Mouse (Mus musculus) c-Kit-positive CD71-positive TER-119-positive erythroid progenitor cells, embryonic 14.5 days (primary cell): ENCODE measurements around the gene Gm10142.
"Not testable (repeated sequence)": the region's sequence is repeated elsewhere in the genome, so short reads cannot be mapped to it uniquely, and the experiment has no call there.

Source experiments
- DNase-seq: peaks from one replicate; pipeline ENCODE4 v3.0.0-alpha.2; 2013; ENCODE audit warnings: low spot score

The Gm10142 gene

GRCm38 (mm10) chr10:77715507-77715906, at the start of gene Gm10142:
TSS of gene Gm10142 (plus strand) at chr10:77715807.
- no peak for DNase-seq

DNA sequence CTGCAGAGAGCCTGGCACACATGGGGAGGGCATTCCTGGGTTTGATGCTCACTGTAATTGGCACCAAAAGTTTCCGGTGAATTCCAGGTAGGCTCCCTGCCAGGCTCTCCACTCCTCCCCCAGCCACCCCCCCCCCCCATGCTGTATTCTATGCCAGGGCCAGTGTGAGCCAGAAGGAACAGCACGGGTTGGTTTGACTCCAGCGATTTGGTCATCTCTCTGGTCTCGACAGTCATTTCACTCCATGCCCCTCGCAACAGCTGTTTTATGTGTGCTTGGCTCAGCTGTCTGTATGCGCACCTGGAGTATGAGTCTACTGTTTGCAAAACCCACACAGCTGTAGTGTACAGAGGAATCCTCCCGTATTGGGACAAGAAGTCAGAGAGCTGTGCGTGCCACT, 49.3 kb upstream of the Gm10142 start:
- no peak for DNase-seq

DNA sequence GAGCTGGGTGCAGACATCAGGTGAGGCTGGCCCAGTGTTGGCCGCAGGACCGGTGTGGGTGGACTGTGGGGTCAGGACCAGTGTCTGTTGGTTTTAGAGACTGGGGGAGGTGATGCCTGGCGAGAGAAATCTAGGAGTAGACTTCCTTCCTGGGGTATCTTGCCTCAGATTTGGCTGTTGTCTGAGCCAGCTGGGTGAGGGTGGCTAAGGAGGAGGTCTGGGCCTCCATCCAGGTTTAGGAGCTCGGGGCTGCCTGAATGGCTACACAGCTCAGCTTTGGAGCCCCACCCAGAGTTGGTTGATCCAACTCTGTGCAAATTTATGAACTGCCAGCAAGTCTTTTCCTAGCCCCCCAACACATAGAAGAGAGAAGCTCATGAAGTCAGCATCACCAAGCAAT, 48.2 kb upstream of the Gm10142 start:
- no peak for DNase-seq

GRCm38 (mm10) chr10:77670710-77671109, 44.9 kb upstream of the Gm10142 start:
- DNase-seq: no peak

DNA sequence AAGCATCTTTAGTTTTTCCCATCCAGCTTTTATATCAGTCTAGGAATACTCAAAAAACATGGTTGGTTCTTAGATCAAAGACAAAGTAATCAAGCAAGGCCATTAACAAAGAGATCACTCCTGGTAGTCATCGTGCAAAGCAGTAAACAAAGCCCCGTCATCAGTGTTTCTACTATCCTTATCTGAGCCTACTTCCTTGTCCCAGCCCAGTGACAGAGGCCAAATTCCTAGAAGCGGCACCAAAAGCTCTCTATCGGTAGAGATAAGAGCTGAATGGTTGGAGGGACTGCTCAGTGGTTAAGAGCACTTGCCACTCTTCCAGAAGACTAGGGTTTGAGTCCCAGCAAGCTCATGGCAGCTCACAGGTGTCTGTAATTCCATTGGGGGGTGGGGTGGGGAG, 44.1 kb upstream of the Gm10142 start:
- DNase-seq: peak; percentile 59

DNA sequence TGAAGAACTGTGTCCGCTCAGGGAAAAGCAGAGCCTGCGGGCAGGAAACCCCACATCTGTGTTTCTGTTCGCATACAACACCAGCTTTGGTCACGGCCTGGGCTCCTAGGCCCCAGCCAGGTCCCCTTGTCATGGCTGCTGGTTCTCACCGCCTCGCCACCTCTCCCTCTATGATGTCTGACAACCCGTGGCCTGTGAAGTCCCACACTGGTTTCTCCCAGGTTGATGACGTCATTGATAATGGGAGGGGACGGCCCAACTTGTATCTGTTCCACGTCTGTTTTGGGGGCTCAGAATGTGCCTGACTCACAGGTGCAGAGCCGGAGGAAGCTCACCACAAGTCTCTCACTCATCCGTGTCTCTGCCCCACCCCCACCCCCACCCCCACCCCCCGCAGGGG, 41.8 kb upstream of the Gm10142 start:
- no peak for DNase-seq

- no peak for DNase-seq
These were observed 38.0 kb upstream of the Gm10142 start for GRCm38 (mm10) chr10:77677562-77677961.

GRCm38 (mm10) chr10:77682994-77683393, 32.6 kb upstream of the Gm10142 start:
- DNase-seq: no peak

- DNase-seq: no peak
These were observed 31.4 kb upstream of the Gm10142 start for GRCm38 (mm10) chr10:77684181-77684580.

- no peak for DNase-seq
These were observed 29.5 kb upstream of the Gm10142 start, which contains the start of gene Tspear for GRCm38 (mm10) chr10:77685895-77686664. TSS of gene Tspear (plus strand) at chr10:77686569.

DNA sequence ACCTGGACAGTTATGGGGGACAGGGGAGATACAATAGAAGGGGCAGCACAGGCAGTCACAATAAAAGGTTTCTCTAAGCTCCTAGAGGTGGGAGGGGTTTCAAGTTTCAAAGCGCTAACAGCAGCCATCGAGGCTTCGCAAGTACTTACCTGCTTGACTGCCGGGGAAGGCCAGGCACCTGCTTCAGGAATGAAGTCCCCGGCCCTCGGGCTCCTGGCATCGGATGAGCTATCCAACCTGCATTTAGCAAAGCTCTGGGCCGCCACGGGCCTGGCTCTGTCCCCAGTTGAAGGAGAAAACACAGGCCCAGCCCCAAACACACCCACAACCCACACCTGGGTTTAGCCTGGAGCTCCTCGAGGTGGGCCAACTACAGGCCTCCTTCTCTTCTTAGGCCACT, 28.6 kb upstream of the Gm10142 start:
- no peak for DNase-seq

DNA sequence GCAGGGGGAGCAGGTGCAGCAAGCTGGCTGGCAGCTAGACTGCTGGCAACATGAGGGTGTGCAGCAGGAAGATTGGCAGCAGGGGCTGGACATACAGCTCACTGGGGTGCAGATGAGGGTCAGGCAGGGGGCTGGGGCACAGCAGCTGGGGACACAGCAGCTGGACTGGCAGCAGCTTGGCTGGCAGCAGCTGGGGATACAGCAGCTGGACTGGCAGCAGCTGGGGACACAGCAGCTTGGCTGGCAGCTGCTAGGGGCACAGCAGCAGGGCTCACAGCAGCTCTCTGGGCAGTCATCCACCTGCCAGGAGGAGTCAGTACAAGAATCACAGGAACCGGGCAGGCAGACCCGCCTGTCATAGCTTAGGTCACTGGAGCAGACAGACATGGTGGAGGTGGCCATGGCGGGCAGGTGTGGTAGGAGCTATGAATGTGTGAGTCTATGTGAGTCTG, 25.2 kb upstream of the Gm10142 start, which contains the start of gene Gm19402:
TSS of gene Gm19402 (minus strand) at position 402 of the 452 bp plus-strand sequence.
- not testable (repeated sequence) for DNase-seq

- DNase-seq: no peak
These were observed 18.5 kb upstream of the Gm10142 start, which contains the start of gene Gm9508 for GRCm38 (mm10) chr10:77697133-77697532. TSS of gene Gm9508 (minus strand) at chr10:77697233.

DNA sequence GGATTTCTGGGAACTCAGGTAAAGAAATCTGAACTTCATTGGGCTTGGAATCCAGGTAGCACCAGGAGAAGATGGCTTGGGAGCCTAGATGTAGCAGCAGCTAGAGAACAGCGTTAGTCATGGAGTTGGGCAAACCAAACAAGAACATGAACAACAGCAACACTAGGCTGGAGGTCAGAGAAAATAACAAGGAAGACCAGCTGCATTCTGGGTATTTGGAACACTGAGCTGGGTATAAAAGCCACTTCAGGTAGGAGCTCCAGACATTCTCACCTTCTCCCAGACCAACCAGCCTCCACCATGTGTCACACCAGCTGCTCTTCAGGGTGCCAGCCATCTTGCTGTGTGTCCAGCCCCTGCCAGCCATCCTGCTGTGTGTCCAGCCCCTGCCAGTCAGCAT, 9.3 kb upstream of the Gm10142 start, which contains the start of gene Gm10272:
TSS of gene Gm10272 (plus strand) at position 301 of the 400 bp plus-strand sequence.
- DNase-seq: no peak

DNA sequence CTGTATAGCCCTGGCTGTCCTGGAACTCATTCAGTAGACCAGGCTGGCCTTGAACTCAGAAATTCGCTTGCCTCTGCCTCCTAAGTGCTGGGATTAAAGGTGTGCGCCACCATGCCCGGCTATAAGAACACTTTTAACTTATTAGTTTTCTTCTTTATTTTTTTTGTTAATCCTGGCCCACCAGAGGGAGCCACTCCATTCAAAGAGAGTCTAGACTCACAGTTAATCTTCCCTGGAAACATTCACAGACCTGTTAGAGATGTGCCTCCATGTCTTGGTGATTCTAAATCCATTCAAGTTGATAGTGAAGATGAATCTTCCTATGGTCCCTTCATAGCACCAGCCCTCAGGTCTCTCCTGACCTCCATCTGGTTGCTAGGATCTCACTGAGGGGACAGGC, 5.8 kb upstream of the Gm10142 start:
- DNase-seq: no peak

DNA sequence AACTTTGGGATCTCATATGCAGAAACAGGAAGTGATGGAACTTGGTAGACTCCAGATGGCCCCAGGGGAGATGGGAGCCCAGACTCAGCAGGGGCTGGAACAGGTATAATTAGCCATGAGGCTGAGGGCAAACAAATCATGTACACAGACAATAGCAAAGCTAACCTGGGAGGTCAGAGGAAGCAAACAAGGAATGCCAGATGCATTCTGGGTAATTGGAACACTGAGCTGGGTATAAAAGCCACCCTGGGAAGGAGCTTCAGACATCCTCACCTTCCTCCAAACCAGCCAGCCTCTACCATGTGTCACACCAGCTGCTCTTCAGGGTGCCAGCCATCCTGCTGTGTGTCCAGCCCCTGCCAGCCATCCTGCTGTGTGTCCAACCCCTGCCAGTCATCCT, 4.5 kb upstream of the Gm10142 start, which contains the start of gene Gm10024:
TSS of gene Gm10024 (plus strand) at position 301 of the 400 bp plus-strand sequence.
- DNase-seq: not testable (repeated sequence)

DNA sequence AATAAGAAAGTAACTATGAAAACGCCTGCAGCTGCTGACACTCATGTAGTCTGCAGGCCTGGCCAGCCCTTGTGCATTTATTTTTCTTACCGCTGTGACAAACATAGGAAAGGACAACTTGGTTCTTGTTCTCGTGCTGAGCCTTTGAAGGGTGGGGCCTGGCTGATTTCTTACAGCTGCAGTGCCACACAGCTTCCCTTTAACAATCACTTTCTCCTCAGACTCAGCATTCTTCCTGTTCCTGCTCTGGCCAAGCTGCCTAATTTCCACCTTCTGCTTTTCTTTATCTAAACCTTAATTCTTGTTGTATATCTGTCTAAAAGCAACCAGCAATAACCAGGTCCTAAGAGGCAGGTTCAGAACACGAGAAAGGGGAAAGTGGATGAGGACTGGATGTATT, 1.9 kb upstream of the Gm10142 start:
- DNase-seq: no peak

GRCm38 (mm10) chr10:77720299-77720698, 4.7 kb downstream of the Gm10142 start, which contains the start of gene Krtap12-1:
TSS of gene Krtap12-1 (plus strand) at chr10:77720599.
- DNase-seq: not testable (repeated sequence)

GRCm38 (mm10) chr10:77724855-77725254, 9.2 kb downstream of the Gm10142 start:
- no peak for DNase-seq

DNA sequence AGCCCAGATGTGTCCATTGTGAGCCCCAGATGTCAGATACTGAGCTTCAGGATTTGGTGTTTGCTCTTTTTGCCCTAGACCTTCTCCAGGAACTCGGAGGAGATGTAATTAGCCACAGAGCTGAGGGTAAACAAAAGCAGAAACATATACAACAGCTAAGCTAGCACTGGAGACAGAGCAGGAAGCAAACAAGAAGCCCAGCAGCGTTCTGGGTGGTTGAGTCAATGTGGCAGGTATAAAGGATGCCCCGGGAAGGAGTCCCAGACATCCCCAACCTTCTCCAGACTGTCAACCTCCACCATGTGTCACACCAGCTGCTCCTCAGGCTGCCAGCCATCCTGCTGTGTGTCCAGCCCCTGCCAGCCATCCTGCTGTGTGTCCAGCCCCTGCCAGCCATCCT, 10.6 kb downstream of the Gm10142 start, which contains the start of gene Gm10100:
TSS of gene Gm10100 (plus strand) at position 301 of the 400 bp plus-strand sequence.
- DNase-seq: no peak

GRCm38 (mm10) chr10:77728280-77728679, 12.7 kb downstream of the Gm10142 start:
- no peak for DNase-seq

DNA sequence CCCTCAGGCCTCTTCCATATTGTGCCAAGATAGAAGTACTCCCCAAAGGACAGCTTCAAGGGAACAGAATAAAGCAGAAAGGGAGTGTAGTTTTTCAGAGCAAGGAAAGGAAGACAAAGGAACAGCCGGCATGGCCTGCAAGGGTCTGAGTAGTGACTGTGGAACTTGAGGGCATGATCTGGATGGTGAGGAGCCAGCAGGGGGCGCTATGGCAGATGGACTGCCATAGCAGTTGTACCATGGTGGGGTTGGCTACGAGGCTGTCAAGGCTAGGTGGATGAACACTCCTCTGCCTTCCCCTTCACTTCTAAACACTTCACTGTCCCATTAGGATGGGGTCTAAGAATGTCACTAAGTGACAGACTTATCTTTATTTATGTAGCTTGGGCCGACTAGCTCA, 13.6 kb downstream of the Gm10142 start:
- peak; percentile 22 for DNase-seq

GRCm38 (mm10) chr10:77735928-77736327, 20.3 kb downstream of the Gm10142 start:
- no peak for DNase-seq
